Mouse (Mus musculus): ENCODE measurements around the gene Cyb5d1. TPM values are rescaled to one million over a fixed set of nuclear protein-coding genes. Genes with fewer than 3 reads are reported as not detected.

Gene Cyb5d1
- polyA plus RNA-seq, 1 experiment, result 5.1 TPM

- H3K27ac ChIP-seq (ENCODE audit: control insufficient read depth, insufficient read depth, low read depth, low read length, poor library complexity), result no peak overlapping the region
- 87% methylated on average over 24 of the region's 24 CpGs for WGBS
- peaks cover 2% of the 10 kb centered on the region; the same call in 1 of the 2 replicates for H3K4me1 ChIP-seq (ENCODE audit: control insufficient read depth, insufficient read depth, low read length)
- TF ChIP-seq POLR2A (IDR thresholded peaks at IDR 0.05; ENCODE audit: borderline replicate concordance, control insufficient read depth, low read depth, low read length) (no peak), CTCF (IDR thresholded peaks at IDR 0.05; ENCODE audit: control insufficient read depth, insufficient read depth, low read length) (no peak)
- H3K4me3 ChIP-seq (replicated peaks; ENCODE audit: control insufficient read depth, low read depth, low read length), result no peak overlapping the region
Measured at GRCm38 (mm10) chr11:69404595-69405396, 9.4 kb upstream of the Cyb5d1 start.

- no peak overlapping the region for H3K27ac ChIP-seq (ENCODE audit: control insufficient read depth, insufficient read depth, low read depth, low read length, poor library complexity)
- H3K4me3 ChIP-seq (replicated peaks; ENCODE audit: control insufficient read depth, low read depth, low read length), result no peak overlapping the region
- H3K4me1 ChIP-seq (ENCODE audit: control insufficient read depth, insufficient read depth, low read length), result peaks cover 2% of the 10 kb centered on the region; the same call in 1 of the 2 replicates
- WGBS, result 89% methylated on average over 36 of the region's 38 CpGs
- TF ChIP-seq POLR2A (IDR thresholded peaks at IDR 0.05; ENCODE audit: borderline replicate concordance, control insufficient read depth, low read depth, low read length), result no peak
Measured at GRCm38 (mm10) chr11:69403691-69404594, 8.5 kb upstream of the Cyb5d1 start.

- H3K4me3 ChIP-seq (replicated peaks; ENCODE audit: control insufficient read depth, low read depth, low read length), result no peak overlapping the region
- 82% methylated on average over 12 of the region's 12 CpGs for WGBS
- peaks cover 2% of the 10 kb centered on the region; the same call in 1 of the 2 replicates for H3K4me1 ChIP-seq (ENCODE audit: control insufficient read depth, insufficient read depth, low read length)
- TF ChIP-seq CTCF (IDR thresholded peaks at IDR 0.05; ENCODE audit: control insufficient read depth, insufficient read depth, low read length), result no peak
- TF ChIP-seq POLR2A (IDR thresholded peaks at IDR 0.05; ENCODE audit: borderline replicate concordance, control insufficient read depth, low read depth, low read length), result no peak
- H3K27ac ChIP-seq (ENCODE audit: control insufficient read depth, insufficient read depth, low read depth, low read length, poor library complexity), result no peak overlapping the region
Measured at GRCm38 (mm10) chr11:69401987-69402386, 6.6 kb upstream of the Cyb5d1 start.

- WGBS, result 25% methylated on average over 22 of the region's 22 CpGs
- no peak overlapping the region for H3K4me3 ChIP-seq (replicated peaks; ENCODE audit: control insufficient read depth, low read depth, low read length)
- H3K27ac ChIP-seq (ENCODE audit: control insufficient read depth, insufficient read depth, low read depth, low read length, poor library complexity), result no peak overlapping the region
- peak; percentile 97 for TF ChIP-seq CTCF (IDR thresholded peaks at IDR 0.05; ENCODE audit: control insufficient read depth, insufficient read depth, low read length)
- TF ChIP-seq POLR2A (IDR thresholded peaks at IDR 0.05; ENCODE audit: borderline replicate concordance, control insufficient read depth, low read depth, low read length), result peak; percentile 46; the same call in 1 of the 2 replicates
- peaks cover 4% of the 10 kb centered on the region; the same call in 1 of the 2 replicates for H3K4me1 ChIP-seq (ENCODE audit: control insufficient read depth, insufficient read depth, low read length)
Measured at GRCm38 (mm10) chr11:69401210-69401637, 5.8 kb upstream of the Cyb5d1 start.

- no peak overlapping the region for H3K4me3 ChIP-seq (replicated peaks; ENCODE audit: control insufficient read depth, low read depth, low read length)
- no peak for TF ChIP-seq POLR2A (IDR thresholded peaks at IDR 0.05; ENCODE audit: borderline replicate concordance, control insufficient read depth, low read depth, low read length)
- no peak for TF ChIP-seq CTCF (IDR thresholded peaks at IDR 0.05; ENCODE audit: control insufficient read depth, insufficient read depth, low read length)
- 91% methylated on average over 25 of the region's 25 CpGs for WGBS
- H3K27ac ChIP-seq (ENCODE audit: control insufficient read depth, insufficient read depth, low read depth, low read length, poor library complexity), result no peak overlapping the region
- peaks cover 4% of the 10 kb centered on the region; the same call in 1 of the 2 replicates for H3K4me1 ChIP-seq (ENCODE audit: control insufficient read depth, insufficient read depth, low read length)
Measured at GRCm38 (mm10) chr11:69400083-69400850, 4.8 kb upstream of the Cyb5d1 start.

GRCm38 (mm10) chr11:69399201-69400082 lies 4.0 kb upstream of the Cyb5d1 start:
- no peak overlapping the region for H3K4me3 ChIP-seq (replicated peaks; ENCODE audit: control insufficient read depth, low read depth, low read length)
- peaks cover 4% of the 10 kb centered on the region; the same call in 1 of the 2 replicates for H3K4me1 ChIP-seq (ENCODE audit: control insufficient read depth, insufficient read depth, low read length)
- no peak overlapping the region for H3K27ac ChIP-seq (ENCODE audit: control insufficient read depth, insufficient read depth, low read depth, low read length, poor library complexity)
- WGBS, result 93% methylated on average over 65 of the region's 66 CpGs
- no peak for TF ChIP-seq POLR2A (IDR thresholded peaks at IDR 0.05; ENCODE audit: borderline replicate concordance, control insufficient read depth, low read depth, low read length)
- no peak for TF ChIP-seq CTCF (IDR thresholded peaks at IDR 0.05; ENCODE audit: control insufficient read depth, insufficient read depth, low read length)

Measured in bone marrow, adult 2 months (tissue).